Mouse (Mus musculus): ENCODE results near the gene 1700013G24Rik.

GRCm38 (mm10) chr4:137448197-137448596, 4.9 kb upstream of the 1700013G24Rik start:
- TF ChIP-seq CTCF (IDR thresholded peaks at IDR 0.05; ENCODE audit: extremely low read depth, insufficient read depth, low read length) (no peak), POLR2A (IDR thresholded peaks at IDR 0.05; ENCODE audit: extremely low read depth, insufficient read depth, low read length) (no peak)

Measured in cortical plate, adult 2 months (tissue).